Mouse (Mus musculus) G1E (cell line): ENCODE measurements around the gene Srd5a1.

Experiments
- CTCF ChIP-seq: IDR thresholded peaks from 2 replicates; pipeline ENCODE4 v1.5.1; 2012; ENCODE audit warnings: low read depth, low read length, inconsistent platforms, mixed read lengths
- GATA1 ChIP-seq: IDR thresholded peaks from 2 replicates; pipeline ENCODE4 v1.6.1; 2012; ENCODE audit warnings: borderline replicate concordance, low read length, inconsistent platforms, mixed read lengths
- POLR2AphosphoS5 ChIP-seq: IDR thresholded peaks from 2 replicates; pipeline ENCODE4 v1.6.1; 2012; ENCODE audit warnings: low read depth, low read length, inconsistent platforms; ENCODE audit not compliant: insufficient replicate concordance
- TAL1 ChIP-seq: conservative IDR thresholded peaks from 2 replicates; pipeline ENCODE4 v1.6.1; 2012; ENCODE audit warnings: low read depth, low read length, inconsistent platforms, mixed read lengths

- TF ChIP-seq CTCF (no peak), TAL1 (no peak), GATA1 (no peak), POLR2AphosphoS5 (no peak)
Measured at GRCm38 (mm10) chr13:69555957-69556482, 55.2 kb downstream of the Srd5a1 start.
